Mouse (Mus musculus) frontal cortex, postnatal 14 days (tissue): ENCODE measurements around the gene Ube2z.
"Not testable (repeated sequence)": the region's sequence is repeated elsewhere in the genome, so short reads cannot be mapped to it uniquely, and the experiment has no call there.

Source experiments
- DNase-seq, 2 experiments: peaks; one replicate each; pipeline ENCODE4 v3.0.0; 2022; ENCODE audit warnings: low spot score in 2 of 2

Ube2z gene

DNA sequence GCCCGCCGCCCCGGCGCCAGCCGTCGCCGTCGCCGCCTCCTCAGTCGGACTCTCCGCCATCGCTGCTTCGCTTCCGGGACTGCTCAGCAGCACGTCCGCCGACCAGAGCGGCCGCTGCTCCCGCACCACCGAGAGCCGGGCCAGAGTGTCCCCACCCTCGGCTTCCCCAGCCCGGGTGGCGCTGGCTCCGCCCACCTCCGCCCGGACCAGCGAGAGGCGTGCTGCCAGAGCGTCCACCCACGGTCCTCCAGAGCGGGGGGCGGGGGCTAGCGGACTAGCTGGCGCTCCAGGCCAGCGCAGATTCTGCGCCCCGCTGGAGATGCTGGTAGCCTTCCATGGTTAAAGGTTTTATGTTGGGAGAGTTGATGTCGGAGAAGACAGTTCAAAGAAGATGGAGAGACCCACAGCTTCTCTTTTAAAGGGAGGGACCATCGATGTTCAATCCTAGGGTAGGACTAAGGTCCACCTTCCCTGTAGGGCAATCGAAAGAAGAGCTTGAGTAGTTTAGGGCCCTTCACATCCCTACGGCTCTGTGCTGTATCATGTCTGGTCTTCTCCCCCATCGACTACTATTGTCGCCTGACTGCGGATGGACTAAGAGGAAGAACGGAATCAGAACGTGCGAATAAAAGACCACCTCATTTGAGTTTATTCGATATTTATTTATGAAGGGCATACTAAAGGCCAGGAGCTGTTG, at the start of gene Ube2z:
Gene Ube2z (minus strand): TSS at position 174 of the 697 bp plus-strand sequence.
- peak; percentile 92 to 96 for DNase-seq

DNA sequence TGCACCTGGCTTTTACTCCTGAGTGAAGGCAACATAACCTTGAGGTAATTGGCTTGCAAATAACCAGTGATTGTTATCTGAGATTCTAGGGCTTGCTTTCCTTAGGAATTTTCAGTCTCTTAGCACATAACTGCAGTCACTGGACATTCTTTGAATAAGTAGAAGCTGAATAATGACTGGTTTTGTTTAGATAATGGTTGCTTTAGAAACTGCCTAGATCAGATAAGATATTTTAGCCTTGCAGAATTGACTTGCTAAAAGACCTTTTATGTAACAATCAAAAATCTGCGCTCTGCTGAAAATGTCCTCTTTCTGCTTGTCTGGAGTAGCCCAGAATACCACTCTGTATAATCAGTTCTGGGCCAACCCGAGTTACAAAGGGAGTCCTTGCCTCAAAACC, 48.9 kb upstream of the Ube2z start:
- DNase-seq = no peak

DNA sequence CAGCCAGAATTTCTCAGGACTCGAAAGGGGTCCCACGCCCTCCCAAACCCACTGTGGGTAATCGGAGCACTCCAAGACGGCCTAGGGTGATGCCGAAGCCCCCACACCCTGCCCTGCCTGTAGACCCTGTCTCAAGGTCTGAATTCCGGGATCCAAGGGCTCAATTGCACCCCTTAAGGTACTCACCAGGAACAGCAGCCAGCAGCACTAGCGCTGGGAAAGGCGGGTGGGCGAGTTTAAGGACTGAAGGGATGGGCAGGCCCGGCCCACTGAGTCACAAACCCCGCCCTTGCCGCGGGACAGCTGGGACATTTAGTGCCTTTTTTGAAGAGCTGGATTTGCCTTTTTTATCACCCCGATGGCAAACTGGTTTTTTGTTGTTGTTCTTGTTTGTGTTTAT, 46.6 kb upstream of the Ube2z start, which contains the start of gene Calcoco2:
Gene Calcoco2 (minus strand): TSS at position 214 of the 400 bp plus-strand sequence.
- no peak for DNase-seq

DNA sequence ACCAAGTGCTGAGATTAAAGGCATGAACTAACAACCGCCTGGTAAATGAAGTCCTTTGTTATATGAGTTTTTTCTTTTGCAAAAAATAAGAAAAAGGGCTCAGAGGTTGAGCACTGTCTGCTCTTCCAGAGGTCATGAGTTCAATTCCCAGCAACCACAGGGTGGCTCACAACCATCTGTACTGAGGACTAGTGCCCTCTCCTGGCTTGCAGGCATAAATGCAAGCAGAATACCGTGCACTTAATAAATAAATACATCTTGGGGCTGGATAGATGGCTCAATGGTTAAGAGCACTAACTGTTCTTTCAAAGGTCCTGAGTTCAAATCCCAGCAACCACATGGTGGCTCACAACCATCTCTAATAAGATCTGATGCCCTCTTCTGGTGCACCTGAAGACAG, 45.8 kb upstream of the Ube2z start:
- not testable (repeated sequence) for DNase-seq

DNA sequence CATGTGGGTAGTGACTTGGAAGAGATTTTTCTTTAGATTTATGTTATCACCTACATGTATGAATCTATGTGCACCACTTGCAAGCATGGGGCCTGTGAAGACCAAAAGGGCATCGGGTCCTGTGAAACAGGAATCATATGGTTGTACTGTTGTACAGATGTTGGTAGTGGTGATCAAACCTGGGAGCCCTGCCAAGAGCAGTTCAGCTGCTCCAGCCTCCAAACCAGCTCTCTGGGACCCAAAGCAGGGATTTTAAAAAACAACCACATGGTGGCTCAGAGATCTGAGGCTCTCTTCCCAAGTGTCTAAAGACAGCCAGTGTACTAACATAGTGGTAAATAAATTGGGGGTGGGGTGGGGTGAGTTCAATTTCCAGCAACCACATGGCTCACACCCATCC, 43.2 kb upstream of the Ube2z start:
- no peak for DNase-seq

DNA sequence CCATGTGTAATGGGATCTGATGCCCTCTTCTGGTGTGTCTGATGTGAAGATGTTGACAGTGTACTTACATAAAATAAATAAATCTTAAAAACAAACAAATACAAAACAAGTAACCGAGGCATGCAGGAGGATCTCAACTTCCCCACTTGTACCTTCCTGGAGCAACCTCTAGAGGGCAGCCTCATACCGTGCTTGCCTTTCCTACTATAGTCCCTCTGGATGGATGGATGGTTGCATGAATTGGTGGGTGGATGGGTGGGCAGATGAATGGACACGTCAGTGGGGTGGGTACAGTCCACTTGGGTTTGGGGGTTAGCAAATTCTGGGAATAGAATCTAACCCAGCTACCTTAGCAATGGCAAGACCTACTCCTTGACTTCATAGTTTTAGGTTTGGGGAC, 28.2 kb upstream of the Ube2z start:
- DNase-seq = peak in 1 of 2 experiments; percentile 28

DNA sequence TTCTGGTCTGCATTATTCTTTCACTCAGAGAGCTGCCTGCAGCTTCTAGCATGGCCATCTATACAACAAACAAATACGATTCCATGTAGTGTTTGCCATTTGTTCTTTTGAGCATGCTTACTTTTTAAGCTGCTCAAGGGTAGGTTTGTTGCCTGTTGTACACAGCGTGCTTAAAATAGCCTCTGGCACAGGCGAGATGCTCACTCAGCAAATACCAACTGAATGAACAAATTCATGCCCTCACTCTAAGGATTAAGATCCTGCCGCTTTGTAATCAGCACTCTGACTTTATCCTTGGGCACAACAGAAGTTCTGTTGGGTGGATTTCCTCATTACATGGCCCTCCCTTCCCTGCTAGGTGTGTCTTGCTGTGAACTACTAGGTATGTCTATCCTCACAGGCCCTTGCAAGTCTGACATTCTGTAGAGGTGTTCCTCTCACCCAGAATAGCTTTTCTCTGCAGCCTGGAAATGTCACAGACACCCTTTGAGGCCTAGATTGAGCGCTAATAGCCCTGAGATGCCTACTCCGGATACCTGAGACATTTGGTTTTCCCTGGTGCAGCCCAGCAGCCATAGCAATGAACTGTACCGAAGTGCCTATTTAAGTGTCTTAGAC, 27.6 kb upstream of the Ube2z start:
- no peak for DNase-seq

DNA sequence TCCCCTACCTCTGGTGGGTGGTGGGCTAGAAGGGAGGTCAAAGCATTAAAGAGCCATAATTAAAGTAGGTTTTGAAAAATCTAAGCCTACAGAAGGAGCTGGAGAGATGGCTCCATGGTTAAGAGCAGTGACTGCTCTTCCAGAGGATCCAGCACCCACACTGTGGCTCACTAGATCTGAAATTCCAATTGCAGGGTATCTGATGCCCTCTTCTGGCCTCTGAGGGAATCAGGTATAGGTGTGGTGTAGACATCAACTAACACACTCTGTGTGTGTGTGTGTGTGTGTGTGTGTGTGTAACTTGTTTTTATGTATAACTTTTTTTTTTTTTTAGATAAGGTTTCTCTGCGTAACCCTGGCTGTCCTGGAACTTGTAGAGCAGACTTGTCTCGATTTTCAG, 25.9 kb upstream of the Ube2z start:
- no peak for DNase-seq

DNA sequence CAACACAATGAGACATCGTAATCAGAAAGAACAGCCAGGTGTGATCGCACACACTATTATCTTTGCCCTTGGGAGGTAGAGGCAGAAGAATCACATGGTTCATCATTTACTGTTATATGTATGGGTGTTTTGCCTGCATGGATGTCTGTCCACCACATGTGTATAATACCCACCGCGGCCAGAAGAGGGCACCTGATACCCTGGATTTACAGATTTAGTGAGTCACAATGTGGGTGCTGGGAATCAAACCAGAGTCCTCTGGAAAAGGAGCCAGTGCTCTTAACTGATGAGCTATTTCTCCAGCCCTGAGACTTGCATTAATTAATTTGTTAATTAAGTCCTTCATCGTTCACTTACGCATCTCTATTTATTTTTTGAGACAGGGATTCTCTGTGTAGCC, 22.8 kb upstream of the Ube2z start:
- DNase-seq = no peak

DNA sequence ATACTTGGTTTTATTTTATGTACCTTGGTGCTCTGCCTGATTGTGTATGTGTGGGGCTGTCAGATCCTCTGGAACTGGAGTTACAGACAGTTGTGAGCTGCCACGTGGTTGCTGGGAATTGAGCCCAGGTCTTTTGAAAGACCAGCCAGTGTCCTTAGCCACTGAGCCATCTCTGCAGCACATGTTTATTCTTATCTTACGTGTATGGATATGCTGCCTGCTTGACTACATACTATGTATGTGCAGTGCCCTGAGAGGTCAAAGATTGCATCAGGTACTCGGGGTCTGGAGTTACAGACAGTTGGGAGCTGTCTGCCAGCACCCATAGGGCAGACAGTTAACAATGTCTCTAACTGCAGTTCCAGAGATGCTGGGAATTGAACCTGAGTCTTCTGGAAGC, 17.5 kb upstream of the Ube2z start:
- no peak for DNase-seq

DNA sequence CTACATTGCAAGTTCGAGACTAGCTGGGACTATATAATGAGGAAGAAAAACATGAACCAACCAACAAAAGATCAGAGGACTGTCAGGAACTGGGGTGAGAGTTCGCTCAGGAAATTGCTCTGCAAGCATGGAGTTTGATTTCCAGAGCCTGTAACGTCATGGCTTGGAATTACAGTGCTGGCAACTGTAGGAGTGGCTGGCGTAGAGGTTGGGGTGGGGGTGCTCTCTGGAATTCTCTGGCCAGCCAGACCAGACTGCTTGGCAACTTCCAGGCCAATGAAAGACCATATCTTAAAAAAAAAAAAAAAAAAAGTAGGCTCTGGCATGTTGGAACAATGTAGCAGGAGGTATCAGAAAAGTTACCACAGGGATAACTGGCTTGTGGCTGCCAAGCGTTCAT, 15.5 kb upstream of the Ube2z start:
- DNase-seq = no peak

DNA sequence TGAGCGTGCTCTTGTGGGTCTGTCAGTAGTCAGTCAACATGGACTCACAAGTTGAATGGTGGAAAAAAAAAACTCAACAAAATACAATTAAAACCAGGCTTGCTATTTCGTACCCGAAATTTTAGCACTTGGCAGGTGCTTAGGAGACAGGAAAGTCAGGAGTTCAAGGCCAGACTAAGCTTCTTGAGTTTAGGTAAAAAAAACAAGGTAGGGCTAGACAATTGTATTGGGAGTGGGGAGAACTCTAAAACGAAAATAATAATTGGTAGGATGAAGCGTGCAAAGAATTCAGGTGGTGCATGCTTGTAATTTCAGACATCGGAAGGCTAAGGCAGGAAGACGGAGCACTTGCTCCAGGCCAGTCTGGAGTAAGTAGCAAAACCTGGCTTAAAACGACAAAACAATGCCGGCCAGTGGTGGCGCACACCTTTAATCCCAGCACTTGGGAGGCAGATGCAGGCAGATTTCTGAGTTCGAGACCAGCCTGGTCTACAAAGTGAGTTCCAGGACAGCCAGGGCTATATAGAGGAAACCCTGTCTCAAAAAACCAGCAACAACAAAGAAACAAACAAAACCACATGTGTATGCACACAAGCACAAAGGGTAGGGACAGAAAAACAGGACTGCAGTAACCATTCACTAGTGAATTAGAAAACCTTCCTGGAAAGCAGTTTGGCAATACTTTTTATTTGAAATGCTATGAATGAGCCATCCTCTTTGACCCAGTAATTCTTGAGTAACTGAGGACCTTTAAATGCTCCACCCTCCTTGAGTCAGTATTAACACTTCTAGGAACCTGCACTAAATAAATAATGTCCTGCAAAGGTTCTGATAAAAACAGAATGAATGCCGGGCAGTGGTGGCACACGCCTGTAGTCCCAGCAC, 11.3 kb upstream of the Ube2z start:
- DNase-seq = no peak

DNA sequence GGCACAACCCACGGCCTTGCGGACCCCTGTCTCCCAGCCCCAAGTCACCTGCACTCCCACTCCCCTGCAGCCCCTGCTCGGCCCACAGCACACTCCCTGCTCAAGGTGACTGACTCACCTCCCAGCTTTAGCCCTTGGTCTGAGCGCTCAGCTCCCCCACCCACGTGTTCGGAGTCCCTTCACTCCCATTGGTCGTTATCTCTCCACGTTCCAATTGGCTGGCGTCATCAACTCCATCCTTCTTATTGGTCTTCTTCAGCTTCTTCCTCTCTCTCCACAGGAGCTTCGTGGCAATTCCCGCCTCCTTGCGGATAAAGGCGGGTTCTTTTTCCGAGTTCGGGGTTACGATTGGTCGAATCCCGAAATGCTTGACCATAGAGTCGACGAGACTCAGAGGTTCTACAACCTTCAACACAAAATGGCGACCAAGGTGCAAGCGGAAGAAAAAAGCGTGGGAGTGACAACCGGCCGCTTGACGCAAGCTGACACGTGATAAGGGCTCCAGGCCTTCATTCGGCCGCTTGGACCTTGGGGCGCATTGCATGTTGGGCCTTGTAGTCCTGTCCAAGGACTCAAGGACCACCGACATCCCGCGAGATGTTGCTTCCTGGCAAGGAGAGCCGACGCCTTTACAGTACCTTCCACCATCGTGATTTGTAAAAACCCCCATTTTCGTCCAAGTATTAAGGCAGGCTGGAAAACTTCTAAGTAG, 10.5 kb upstream of the Ube2z start, which contains the start of gene Atp5g1:
Gene Atp5g1 (minus strand): TSS at position 162 of the 712 bp plus-strand sequence.
- DNase-seq = peak; percentile 98 to 100

DNA sequence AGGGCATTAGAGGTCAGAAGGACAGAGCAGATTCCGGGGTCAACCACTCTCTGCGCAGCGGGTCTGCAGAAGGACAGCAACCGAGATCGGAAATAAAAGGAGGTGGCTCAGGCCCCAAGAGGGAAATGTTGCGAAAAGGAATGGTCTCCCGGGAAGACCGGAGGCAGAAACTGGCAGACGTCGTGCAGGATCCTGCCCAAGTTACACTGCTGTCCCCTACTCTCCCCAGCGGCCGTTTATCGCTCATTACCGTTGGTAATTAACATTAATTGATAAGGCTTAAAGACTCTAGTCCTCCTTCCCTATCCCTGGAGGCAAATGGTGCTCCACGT, 10.0 kb upstream of the Ube2z start:
- DNase-seq = no peak

DNA sequence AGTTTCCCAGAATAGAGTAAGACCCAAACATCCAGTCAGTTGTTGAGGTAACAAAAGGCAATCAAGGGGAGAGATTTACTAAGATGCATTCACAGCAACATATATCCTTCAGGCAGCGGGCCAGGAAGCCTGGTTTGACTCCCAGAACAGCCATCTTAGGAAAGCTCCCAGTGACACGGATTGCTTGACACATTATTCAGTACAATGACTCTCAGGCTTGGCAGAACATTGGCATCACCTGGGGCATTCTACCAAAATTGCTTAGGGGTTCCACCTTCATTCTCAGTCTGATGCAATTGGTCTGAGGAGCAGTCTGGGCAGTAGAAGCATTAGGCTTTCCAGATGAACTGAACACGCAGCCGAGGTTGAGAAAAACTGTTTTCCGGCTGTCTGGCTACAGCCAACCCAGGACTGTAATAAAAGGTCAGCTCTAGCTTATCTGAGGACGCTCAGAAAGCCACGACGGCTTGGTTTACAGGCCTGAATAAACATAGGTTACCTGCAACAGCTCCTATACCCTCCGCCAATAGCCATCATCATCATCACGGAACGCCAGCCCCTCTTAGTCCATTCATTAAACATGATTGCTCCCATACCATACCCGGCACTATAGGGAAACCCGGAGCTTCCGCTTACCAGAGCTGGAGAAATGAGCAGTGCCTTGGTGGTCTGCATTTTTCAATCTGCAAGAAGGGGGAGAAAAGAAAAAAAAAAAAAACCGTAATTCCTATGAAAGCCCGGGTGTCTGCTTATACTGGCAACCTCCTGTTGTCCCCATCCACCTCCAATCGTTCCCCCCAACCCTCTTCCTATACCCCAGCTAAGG, 9.4 kb upstream of the Ube2z start:
- no peak for DNase-seq

DNA sequence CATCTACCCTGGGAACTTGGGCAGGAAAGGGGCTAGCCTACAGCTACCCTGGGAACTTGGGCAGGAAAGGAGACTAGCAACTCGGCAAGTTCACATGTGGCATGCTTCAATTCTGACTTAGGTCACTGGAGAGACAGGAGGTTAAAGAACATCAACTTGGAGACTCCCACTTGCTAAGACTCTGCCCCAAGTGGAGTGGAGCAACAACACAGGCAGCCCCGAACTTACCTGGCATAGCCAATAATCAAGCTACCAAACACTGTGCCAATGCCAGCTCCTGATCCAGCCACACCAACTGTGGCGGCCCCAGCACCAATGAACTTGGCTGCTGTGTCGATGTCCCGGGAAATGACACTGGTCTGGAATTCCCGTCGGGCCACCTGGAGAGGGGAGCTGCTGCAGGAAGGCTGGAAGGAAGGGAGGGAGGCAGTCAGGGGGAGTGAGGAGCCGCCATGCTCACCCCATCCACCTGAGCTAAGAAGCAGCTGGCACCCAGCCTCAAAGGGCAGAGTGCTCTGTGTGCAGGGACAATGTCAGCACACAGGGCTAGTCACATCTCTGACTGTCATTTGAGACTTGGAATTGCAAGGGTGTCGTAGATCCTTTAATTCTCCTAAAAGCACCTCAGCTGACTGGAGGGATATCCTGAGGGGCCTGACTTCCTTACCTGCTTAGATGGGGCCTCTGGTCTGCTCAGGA, 8.3 kb upstream of the Ube2z start:
- DNase-seq = no peak

DNA sequence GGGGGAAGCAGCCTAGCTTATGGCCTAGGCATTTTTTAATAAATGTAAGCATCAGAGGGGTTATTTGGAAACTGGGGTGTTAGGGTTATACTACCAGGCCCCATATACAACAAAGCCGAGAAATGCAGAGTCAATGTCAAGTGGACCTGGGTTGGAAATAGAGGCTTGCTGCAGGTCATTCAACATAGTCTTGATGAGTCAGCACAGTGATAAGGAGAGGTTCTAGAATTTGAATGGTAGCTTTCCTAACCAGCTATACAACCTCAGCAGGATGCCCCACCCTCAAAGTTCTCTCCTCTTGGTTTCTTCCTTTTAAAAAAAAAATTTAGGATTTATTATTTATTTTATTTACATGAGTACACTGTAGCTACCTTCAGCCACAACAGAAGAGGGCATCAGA, 5.8 kb upstream of the Ube2z start:
- DNase-seq = no peak

DNA sequence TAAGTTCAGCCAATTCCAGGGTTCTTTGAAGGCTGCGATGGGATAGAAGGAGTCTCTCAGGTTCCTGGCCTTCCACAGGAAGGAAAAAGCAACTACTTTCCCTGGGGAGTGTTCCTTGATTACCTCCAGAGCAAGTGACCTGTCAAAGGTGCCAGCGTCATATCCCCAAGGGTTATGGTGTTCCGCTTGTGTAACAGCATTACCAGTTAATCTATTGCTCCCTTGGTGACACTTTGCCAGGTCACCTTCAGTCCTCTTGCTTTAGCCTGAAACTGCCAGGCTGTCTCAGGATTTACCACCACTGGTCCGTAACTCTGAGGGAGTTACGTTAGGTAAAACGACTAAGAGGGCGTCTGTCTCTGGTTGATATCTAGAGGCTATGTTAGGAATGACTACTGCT, 5.2 kb upstream of the Ube2z start:
- no peak for DNase-seq

DNA sequence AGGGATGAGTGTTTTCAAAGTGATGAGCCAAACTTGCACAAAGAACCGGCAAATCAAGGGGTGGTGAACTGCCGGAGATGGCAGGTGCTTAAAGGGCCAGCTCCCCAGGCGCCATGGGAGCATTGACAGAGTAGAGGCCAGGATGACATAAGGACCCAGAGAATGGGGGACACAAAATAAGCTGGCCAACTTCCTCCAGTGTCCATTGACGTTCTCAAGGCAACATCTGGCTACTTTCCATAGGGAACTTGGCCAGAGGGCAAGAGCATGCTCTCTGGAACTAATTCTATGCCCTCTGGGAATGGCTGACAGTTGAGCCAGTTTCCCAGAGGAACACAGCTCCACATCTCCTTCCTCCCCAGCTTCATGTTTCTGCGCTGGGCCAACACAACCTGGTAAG, 3.0 kb upstream of the Ube2z start:
- no peak for DNase-seq

DNA sequence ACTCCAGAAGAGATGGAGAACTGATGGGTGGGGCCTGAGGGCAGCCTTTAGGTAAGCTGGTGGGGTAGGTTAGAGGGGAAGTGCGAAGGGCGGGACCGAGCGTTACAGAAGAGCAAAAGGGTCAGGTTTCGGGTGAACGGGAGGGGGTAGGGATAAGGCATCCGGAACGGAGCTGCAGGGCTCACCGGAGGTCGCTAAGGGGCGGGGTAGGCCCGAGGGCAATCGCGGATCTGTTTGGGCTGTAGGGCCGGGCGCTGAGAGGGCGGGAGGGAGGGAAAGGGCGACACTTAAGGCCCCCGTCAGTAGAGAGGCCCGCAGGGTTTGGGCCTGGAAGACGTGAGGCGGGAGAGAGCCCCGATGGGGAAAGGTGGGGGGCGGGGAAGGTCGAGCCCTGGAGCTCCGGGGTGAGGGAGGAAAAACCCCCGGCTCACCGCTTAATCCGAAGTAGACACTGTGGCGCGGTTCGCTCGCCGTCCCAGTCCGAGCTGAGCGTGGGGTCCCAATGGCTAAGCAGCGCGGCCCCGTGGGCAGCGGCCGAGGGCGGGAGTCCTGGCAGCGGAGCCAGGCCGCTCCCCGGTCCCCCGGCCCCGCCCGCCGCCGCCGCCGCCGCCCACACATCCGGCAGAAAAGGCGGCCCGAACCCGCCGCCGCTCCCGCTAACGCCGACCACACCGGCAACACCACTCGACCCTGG, 520 bp downstream of the Ube2z start:
- DNase-seq = no peak
